Mouse (Mus musculus) E14TG2a.4 (cell line): ENCODE measurements around the gene Rpl11.

Source experiments
- H3K27me3 ChIP-seq: 2 replicates; pipeline ENCODE4 v1.6.1; 2014; ENCODE audit warnings: low read length, control low read depth; ENCODE audit not compliant: insufficient read depth
- H3K36me3 ChIP-seq: 2 replicates; pipeline ENCODE4 v1.6.1; 2014; ENCODE audit warnings: low read length, control low read depth; ENCODE audit not compliant: insufficient read depth
- H3K4me1 ChIP-seq: replicated peaks from 2 replicates; pipeline ENCODE4 v1.6.1; 2014; ENCODE audit warnings: low read depth, low read length, control low read depth
- H3K4me3 ChIP-seq: replicated peaks from 2 replicates; pipeline ENCODE4 v1.5.1; 2014; ENCODE audit warnings: mild to moderate bottlenecking, low read length
- H3K9me3 ChIP-seq: 2 replicates; pipeline ENCODE4 v1.6.1; 2014; ENCODE audit warnings: low read length, control low read depth
- CTCF ChIP-seq: conservative IDR thresholded peaks from 2 replicates; pipeline ENCODE4 v1.5.1; 2014; ENCODE audit warnings: low read length
- NANOG ChIP-seq: IDR thresholded peaks from 2 replicates; pipeline ENCODE4 v1.6.1; 2014; ENCODE audit warnings: borderline replicate concordance, low read length, mixed read lengths
- POU5F1 ChIP-seq: IDR thresholded peaks from 2 replicates; pipeline ENCODE4 v1.6.1; 2014; ENCODE audit warnings: low read length, borderline replicate concordance

Rpl11 gene

DNA sequence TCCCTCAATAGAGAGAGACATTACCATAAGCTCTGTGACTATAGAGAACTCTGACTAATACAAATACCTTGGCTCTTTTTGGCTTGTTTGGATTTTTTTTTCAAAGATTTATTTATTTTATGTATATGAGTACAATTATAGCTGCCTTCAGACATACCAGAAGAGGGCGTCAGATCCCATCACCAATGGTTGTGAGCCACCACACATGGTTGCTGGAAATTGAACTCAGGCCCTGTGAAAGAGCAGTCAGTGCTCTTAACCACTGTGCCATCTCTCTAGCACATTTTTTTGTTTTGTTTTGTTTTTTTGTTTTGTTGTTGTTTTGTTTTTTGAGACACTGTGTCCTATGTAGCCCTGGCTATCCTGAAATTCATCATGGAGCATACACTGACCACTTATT is 27.9 kb downstream of the Rpl11 start:
- peaks cover 30% of the 10 kb centered on the region for H3K4me1 ChIP-seq
- H3K27me3 ChIP-seq, result peaks cover 29% of the 10 kb centered on the region
- no peak overlapping the region for H3K4me3 ChIP-seq
- no peaks in the 10 kb centered on the region for H3K36me3 ChIP-seq
- no peaks in the 10 kb centered on the region for H3K9me3 ChIP-seq
- TF ChIP-seq POU5F1, result no peak
- no peak for TF ChIP-seq CTCF
- no peak for TF ChIP-seq NANOG

DNA sequence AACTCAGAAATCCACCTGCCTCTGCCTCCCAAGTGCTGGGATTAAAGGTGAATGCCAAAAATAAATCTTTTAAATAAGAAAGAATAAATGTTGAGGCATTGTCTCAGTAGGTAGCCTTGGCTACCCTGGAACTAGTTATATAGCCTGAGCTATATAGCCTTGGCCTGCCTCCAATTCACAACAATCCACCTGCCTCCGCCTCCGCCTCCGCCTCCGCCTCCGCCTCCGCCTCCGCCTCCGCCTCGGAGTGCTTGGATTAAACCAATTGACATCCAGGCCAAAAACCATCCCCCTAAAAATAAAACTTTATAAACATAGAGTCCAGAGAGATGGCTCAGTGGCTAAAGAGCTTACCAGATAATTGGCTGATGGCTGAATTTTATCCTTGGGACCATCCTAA is 30.3 kb downstream of the Rpl11 start:
- peaks cover 32% of the 10 kb centered on the region for H3K4me1 ChIP-seq
- H3K9me3 ChIP-seq, result no peaks in the 10 kb centered on the region
- H3K36me3 ChIP-seq, result no peaks in the 10 kb centered on the region
- H3K27me3 ChIP-seq, result peaks cover 11% of the 10 kb centered on the region
- H3K4me3 ChIP-seq, result no peak overlapping the region
- no peak for TF ChIP-seq CTCF
- TF ChIP-seq POU5F1, result no peak
- TF ChIP-seq NANOG, result no peak

DNA sequence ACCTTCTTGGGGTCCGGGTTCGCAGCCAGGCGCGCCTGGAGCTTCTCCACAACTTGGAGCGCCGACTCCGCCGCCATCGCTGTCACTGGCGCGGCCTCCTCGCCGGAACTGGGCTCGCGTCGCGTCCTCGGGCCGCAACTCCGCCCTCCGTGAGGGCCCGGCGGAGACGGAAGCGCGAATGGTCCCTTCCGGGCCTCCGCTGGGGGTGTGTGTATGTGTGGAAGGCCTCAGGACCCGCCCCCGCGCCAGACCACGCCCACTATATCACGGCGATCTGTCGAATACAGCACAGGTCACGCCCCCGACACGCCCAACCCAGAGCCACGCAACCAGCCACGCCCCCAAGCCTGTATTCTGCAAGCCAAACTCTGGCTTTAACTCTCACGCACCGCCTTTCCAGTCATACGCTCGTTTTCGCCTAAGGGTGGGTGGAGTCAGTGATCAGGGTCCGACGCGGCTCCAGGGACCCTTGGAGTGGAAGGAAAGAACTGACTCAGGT is 31.6 kb downstream of the Rpl11 start, which contains the start of gene Eloa:
Gene Eloa, minus strand, starts transcription at position 215 of the 499 bp plus-strand sequence.
- peak within 1 kb of the TSS; percentile 95 for H3K4me3 ChIP-seq
- TF ChIP-seq POU5F1 (no peak), CTCF (no peak), NANOG (no peak)
- no peaks in the 10 kb centered on the region for H3K36me3 ChIP-seq
- H3K27me3 ChIP-seq, result no peaks in the 10 kb centered on the region
- no peaks in the 10 kb centered on the region for H3K9me3 ChIP-seq
- H3K4me1 ChIP-seq, result peaks cover 20% of the 10 kb centered on the region

DNA sequence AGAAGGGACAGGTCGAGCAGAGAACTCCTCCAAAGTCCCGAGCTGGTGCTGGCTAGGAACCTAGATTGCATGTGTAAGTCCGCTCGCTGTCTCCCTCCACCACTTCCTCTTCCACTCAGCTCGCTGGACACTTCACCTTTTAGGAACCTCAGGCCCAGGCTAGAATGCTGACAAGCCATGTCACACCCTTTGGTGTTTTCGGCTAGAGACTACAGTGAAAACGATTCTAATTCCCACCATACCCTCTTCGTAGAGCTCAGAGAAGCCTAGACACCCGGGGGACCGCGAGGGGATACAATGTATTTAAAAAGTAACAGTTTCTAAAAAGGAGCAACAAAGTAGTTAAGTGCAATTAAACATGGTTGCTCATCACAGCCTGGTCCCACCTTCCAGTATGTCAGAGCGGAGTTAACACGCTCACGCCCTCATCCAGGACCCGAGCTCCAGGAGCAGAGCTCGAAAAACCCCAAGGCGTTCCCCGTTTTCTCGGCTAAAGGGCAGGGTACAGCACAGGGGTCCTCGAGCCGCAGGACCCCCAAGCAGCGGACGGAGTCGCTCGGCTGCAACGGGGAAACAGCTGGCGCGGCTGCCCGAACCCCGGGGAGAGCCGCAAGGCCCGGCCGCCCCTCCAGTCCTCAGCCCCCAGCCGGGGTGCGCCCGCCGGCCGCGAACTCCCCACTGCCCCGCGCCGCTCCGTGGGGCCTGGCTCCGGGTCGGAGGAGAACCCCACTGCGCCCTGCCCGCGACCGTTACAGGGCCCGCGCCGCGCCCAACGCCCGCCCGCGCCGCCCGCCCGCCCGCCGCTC is 32.3 kb downstream of the Rpl11 start:
- H3K4me1 ChIP-seq, result peaks cover 26% of the 10 kb centered on the region
- no peak for TF ChIP-seq CTCF
- no peak for TF ChIP-seq NANOG
- TF ChIP-seq POU5F1, result no peak

DNA sequence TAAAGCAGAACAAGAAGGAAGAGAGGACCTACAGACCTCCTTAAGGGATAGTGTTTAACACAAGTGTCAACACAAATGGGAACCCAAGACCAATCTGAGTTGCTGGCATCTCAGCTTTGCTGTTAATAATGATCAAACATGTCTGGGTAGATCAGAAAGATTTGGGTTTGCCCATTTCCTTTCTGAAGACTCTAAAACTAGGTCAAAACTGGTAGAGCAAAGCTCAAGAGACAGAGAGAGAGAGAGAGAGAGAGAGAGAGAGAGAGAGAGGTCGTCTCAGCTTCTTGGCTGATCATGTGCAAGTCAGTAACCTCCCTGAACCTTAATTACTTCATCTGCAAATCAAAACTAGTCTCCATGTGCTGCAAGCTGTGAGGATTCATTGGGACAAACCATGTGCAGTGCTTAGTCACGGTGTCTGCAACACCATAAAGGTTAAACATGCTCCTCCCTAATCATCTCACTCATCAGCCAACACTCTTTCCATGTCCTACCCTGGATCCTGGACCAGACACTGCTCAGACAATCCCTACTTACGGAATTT is 37.1 kb downstream of the Rpl11 start:
- H3K4me1 ChIP-seq, result peaks cover 22% of the 10 kb centered on the region
- H3K9me3 ChIP-seq, result no peaks in the 10 kb centered on the region
- no peak overlapping the region for H3K4me3 ChIP-seq
- TF ChIP-seq NANOG (no peak), CTCF (no peak), POU5F1 (no peak)
- H3K36me3 ChIP-seq, result peaks cover 38% of the 10 kb centered on the region
- no peaks in the 10 kb centered on the region for H3K27me3 ChIP-seq

More for the DNA sequence above, 32.3 kb downstream of the Rpl11 start:
- peak overlapping the region; percentile 95 for H3K4me3 ChIP-seq
- H3K36me3 ChIP-seq, result peaks cover 4% of the 10 kb centered on the region; the same call in 1 of the 2 replicates
- H3K27me3 ChIP-seq, result no peaks in the 10 kb centered on the region
- no peaks in the 10 kb centered on the region for H3K9me3 ChIP-seq

DNA sequence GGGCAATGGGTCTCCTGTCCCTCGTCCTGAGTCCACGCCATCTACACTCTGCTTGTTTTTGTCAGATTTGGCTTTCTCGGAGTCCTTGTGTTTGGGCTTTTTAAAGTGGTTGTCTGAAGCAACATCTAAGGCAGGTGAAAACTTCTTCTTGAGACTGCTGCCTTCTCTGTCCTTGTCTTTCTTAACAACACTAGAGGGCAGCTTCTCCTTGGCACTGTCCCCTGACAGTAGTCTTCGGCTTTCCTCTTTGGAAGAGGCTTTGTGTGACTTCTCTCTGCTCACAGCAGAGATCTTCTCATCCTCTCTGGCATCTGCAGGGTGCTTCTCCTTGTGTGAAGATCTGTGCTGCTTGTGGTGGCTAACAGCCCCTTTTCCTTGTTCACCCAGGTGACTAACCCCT is 42.6 kb downstream of the Rpl11 start:
- TF ChIP-seq CTCF, result no peak
- TF ChIP-seq NANOG, result no peak
- no peak for TF ChIP-seq POU5F1
- Histone ChIP-seq H3K27me3 (no peaks in the 10 kb centered on the region), H3K4me3 (no peak overlapping the region), H3K4me1 (no peaks in the 10 kb centered on the region), H3K9me3 (no peaks in the 10 kb centered on the region), H3K36me3 (peaks cover 86% of the 10 kb centered on the region)

DNA sequence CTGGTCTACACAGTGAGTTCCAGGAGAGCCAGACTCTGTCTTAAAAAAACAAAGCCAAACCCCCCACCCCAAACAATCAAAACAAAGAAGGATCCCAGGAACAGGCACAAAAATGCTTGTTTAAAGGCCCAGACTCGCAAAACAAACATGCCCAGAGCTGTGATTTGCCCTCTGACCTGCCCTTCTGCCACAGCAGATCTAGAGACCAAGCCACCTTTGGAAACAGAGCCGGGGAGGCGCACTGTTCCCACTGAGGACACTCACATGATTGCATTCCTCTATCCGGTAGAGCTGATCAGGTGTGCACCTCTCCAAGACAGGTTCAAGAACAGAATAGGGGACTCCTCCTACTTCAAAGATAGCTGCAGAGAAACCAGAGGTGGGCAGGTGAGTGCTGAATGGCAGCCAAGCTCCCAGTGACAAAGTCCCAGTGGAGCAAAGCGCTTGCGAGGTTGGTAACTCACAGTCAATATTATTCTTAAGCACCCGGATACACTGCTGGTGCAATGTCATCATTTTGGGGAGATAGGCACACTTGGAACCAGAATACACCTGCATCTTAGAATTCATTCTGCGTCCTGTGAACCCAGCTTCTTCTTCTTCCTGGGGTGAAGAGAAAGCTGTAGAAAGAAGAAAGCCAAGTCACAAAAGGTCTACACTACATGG is 44.3 kb downstream of the Rpl11 start:
- TF ChIP-seq CTCF, result no peak
- no peak for TF ChIP-seq NANOG
- no peak for TF ChIP-seq POU5F1
- H3K9me3 ChIP-seq, result no peaks in the 10 kb centered on the region
- H3K27me3 ChIP-seq, result no peaks in the 10 kb centered on the region
- peaks cover 93% of the 10 kb centered on the region for H3K36me3 ChIP-seq
- no peaks in the 10 kb centered on the region for H3K4me1 ChIP-seq
- no peak overlapping the region for H3K4me3 ChIP-seq

DNA sequence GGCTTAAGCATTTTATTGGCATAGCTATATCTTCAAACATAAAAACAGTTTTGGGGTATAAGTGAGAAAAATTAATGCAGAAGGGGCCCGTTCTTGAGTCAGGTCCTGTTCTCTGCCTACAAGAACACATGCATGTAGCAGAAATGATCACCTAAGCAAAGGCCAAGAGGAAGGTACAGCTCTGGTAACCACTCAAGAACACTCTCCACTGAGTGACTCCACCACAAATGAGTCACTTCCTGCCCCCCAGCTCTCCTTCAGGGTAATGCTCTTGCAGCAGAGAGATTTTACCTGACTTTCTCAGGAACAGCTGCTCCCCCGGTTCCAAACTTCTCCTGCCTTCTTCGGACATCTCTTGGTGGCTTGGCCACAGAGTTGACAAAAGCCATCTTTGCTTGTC is 46.4 kb downstream of the Rpl11 start:
- TF ChIP-seq NANOG, result no peak
- no peak for TF ChIP-seq CTCF
- Histone ChIP-seq H3K4me1 (0 out of 2 replicates have a peak, but pooled peaks cover 1% of the 10 kb centered on the region), H3K27me3 (no peaks in the 10 kb centered on the region)

More for the DNA sequence above, 46.4 kb downstream of the Rpl11 start:
- no peaks in the 10 kb centered on the region for H3K9me3 ChIP-seq
- H3K36me3 ChIP-seq, result peaks cover 92% of the 10 kb centered on the region
- no peak overlapping the region for H3K4me3 ChIP-seq
